14 mouse cellular contexts compared by ENCODE assay signal in the genomic region with DNA sequence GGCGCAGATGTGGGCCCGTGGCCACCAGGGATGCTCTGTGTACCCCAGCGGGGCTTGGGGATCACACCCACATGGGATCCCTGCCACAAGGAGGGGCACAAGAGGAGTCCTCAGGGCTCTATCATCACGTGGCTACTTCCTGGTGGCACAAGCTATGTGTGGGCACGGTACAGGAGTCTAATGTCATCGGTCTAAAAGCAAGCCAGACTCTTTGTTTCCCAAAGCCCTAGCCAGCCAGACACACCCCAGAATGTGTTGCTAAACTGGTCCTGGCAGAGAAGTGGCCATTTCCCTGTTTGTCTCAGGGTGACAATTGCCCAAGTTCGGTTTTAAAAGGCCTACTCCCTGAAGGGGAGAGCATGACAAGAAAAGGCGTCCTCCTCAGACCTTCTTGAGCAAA. TPM values are rescaled to one million over a fixed set of nuclear protein-coding genes. Genes with fewer than 3 reads are reported as not detected.
DNase-seq lines count a peak whose midpoint lies in the region; ATAC-seq and TF ChIP-seq lines count a peak whose summit lies in the region.
"Had no signal": no experiment of that assay in that cellular context is flagged by ENCODE, and none has a peak within 500 bp of the region (broad histone marks: within the 10 kb centered on the region; RNA-seq: fewer than 3 reads in every experiment).

No protein-coding gene starts in this region.

- H3K4me1 ChIP-seq in embryonic facial prominence, embryonic 11.5 days (ENCODE audit: control insufficient read depth, insufficient read depth, low read length), result peaks cover 4% of the 10 kb centered on the region
- H3K4me1 ChIP-seq in heart, postnatal 0 days (ENCODE audit: control insufficient read depth, insufficient read depth), result peaks cover 28% of the 10 kb centered on the region

- H3K4me2 ChIP-seq in embryonic facial prominence, embryonic 11.5 days (ENCODE audit: low read depth, low read length), result no peak overlapping the region
- H3K4me2 ChIP-seq in heart, postnatal 0 days (ENCODE audit: low read depth, low read length), result no peak overlapping the region
- H3K4me2 ChIP-seq: forebrain, embryonic 12.5 days had no signal

- H3K4me3 ChIP-seq in gastrocnemius, adult 2 months, result peak overlapping the region; percentile 1; the same call in 1 of the 2 replicates
- no peak overlapping the region for H3K4me3 ChIP-seq in embryonic facial prominence, embryonic 11.5 days (ENCODE audit: low read depth, low read length)
- H3K4me3 ChIP-seq in heart, postnatal 0 days (ENCODE audit: low read depth, low read length), result no peak overlapping the region
- H3K4me3 ChIP-seq: forebrain, embryonic 12.5 days had no signal

- intact Hi-C loops in gastrocnemius, adult 2 months (cut with DNase I), result loop anchor here (10.0 kb wide), 1 partner anchor 492 kb away; no protein-coding TSS in a partner anchor
- intact Hi-C loops in gastrocnemius, postnatal 36 days (cut with DNase I), result loop anchor here (10.0 kb wide), 1 partner anchor 462 kb away; no protein-coding TSS in a partner anchor

- DNase-seq in gastrocnemius, adult 2 months, result no peak
- DNase-seq in gastrocnemius, postnatal 36 days, result no peak
- no peak for DNase-seq in embryonic facial prominence, embryonic 11.5 days (ENCODE audit: low spot score)
- DNase-seq in heart, postnatal 0 days (ENCODE audit: low spot score), result peak; percentile 30
- DNase-seq in lung, postnatal 10 days, result peak; percentile 48
- no peak for DNase-seq in B cell, adult 2 months
- no peak for DNase-seq in cerebellum, adult 9-11 months
- no peak for DNase-seq in thymus, adult 18-20 months
- DNase-seq: right cerebral cortex, postnatal 4 days had no signal

- H3K9ac ChIP-seq in embryonic facial prominence, embryonic 11.5 days (replicated peaks; ENCODE audit: low read length), result peak overlapping the region; percentile 30; the same call in 1 of the 2 replicates
- 0 out of 2 replicates have a peak overlapping the region, but pooled peaks have one; percentile 23 for H3K9ac ChIP-seq in heart, postnatal 0 days (replicated peaks; ENCODE audit: low read depth, low read length)
- H3K9ac ChIP-seq: forebrain, embryonic 12.5 days had no signal

- no peaks in the 10 kb centered on the region for H3K27me3 ChIP-seq in embryonic facial prominence, embryonic 11.5 days (ENCODE audit: control insufficient read depth, insufficient read depth, low read length)
- H3K27me3 ChIP-seq in heart, postnatal 0 days (ENCODE audit: control insufficient read depth, insufficient read depth, low read length), result no peaks in the 10 kb centered on the region

- no peak for TF ChIP-seq CTCF in gastrocnemius, adult 2 months (IDR thresholded peaks at IDR 0.05)
- no peak for TF ChIP-seq CTCF in heart, postnatal 0 days (IDR thresholded peaks at IDR 0.05; ENCODE audit: low read depth)

- TF ChIP-seq EP300 in heart, postnatal 0 days (IDR thresholded peaks at IDR 0.05; ENCODE audit: low read depth), result no peak

- H3K9me3 ChIP-seq in embryonic facial prominence, embryonic 11.5 days (replicated peaks; ENCODE audit: control insufficient read depth, low read length), result no peaks in the 10 kb centered on the region
- no peaks in the 10 kb centered on the region for H3K9me3 ChIP-seq in heart, postnatal 0 days (replicated peaks; ENCODE audit: control insufficient read depth, low read length)
- H3K9me3 ChIP-seq: forebrain, embryonic 12.5 days had no signal

- 68% methylated on average over 8 of the region's 8 CpGs for WGBS in embryonic facial prominence, embryonic 11.5 days
- 48% methylated on average over 8 of the region's 8 CpGs for WGBS in heart, postnatal 0 days

- H3K36me3 ChIP-seq in embryonic facial prominence, embryonic 11.5 days (replicated peaks; ENCODE audit: control insufficient read depth, insufficient read depth, low read depth, low read length), result no peaks in the 10 kb centered on the region
- peaks cover 1% of the 10 kb centered on the region; the same call in 1 of the 2 replicates for H3K36me3 ChIP-seq in heart, postnatal 0 days (replicated peaks; ENCODE audit: control insufficient read depth, insufficient read depth, low read length)

- ATAC-seq in embryonic facial prominence, embryonic 11.5 days (replicated peaks; ENCODE audit: insufficient number of reproducible peaks, low FRiP score, low TSS enrichment, low read depth), result no peak
- ATAC-seq in heart, postnatal 0 days (ENCODE audit: insufficient read depth, low read depth), result peak; percentile 16; the same call in 1 of the 2 replicates
- ATAC-seq: inflammation-experienced regulatory T-cells, adult 6 months had no signal

- peak overlapping the region; percentile 67 for H3K27ac ChIP-seq in gastrocnemius, adult 2 months
- H3K27ac ChIP-seq in embryonic facial prominence, embryonic 11.5 days (replicated peaks; ENCODE audit: low read depth, low read length), result no peak overlapping the region
- peak overlapping the region; percentile 64 for H3K27ac ChIP-seq in heart, postnatal 0 days (ENCODE audit: low read depth)

RNA-seq across cellular contexts. Expression of a gene that starts 2.6 kb away (rescaled TPM):
- not detected for total RNA-seq in gastrocnemius, adult 2 months (2021)
- not detected for total RNA-seq in gastrocnemius, postnatal 36 days (2021)
- not detected in 2 replicates for polyA plus RNA-seq in embryonic facial prominence, embryonic 11.5 days (2014; fragmentation: Nextera tagmentation; extraction: Ambion mirVana)
- not detected in 2 replicates for total RNA-seq in heart, postnatal 0 days (2014; rRNA removed; ENCODE audit: low replicate concordance)
- polyA plus RNA-seq in heart, postnatal 0 days (2015; fragmentation: Nextera tagmentation; extraction: Ambion mirVana), result not detected in 2 replicates
- total RNA-seq: gastrocnemius, adult 8-10 months; left cerebral cortex, postnatal 36 days had no signal
- polyA plus RNA-seq: inflammation-experienced regulatory T-cells, adult 6 months; large intestine, adult 2 months had no signal

RNA-seq across cellular contexts. Expression of a gene that starts 31.8 kb away (rescaled TPM):
- total RNA-seq in gastrocnemius, adult 2 months (2021), result under 1 TPM; 0.17 to 0.23 TPM
- under 1 TPM; 0.05 to 0.10 TPM for total RNA-seq in gastrocnemius, postnatal 36 days (2021)
- polyA plus RNA-seq in embryonic facial prominence, embryonic 11.5 days (2014; fragmentation: Nextera tagmentation; extraction: Ambion mirVana), result 4.8 and 5.6 TPM in 2 replicates
- total RNA-seq in heart, postnatal 0 days (2014; rRNA removed; ENCODE audit: low replicate concordance), result 2.6 and 3.5 TPM in 2 replicates
- 0.49 and 0.62 TPM in 2 replicates for polyA plus RNA-seq in heart, postnatal 0 days (2015; fragmentation: Nextera tagmentation; extraction: Ambion mirVana)

Comparison
In these comparisons a context has a peak if more than half of its experiments do, and no peak if none do; other contexts are left out.
1. DNase-seq: peak in heart, postnatal 0 days (single experiment) and lung, postnatal 10 days (single experiment); none in gastrocnemius, adult 2 months (single experiment), gastrocnemius, postnatal 36 days (0 of 2), embryonic facial prominence, embryonic 11.5 days (single experiment), B cell, adult 2 months (0 of 2), cerebellum, adult 9-11 months (single experiment) and thymus, adult 18-20 months (0 of 2).